Mouse (Mus musculus): ENCODE measurements around the gene Slit3. TPM values are rescaled to one million over a fixed set of nuclear protein-coding genes. Genes with fewer than 3 reads are reported as not detected.

Slit3 gene
- total and polyA plus RNA-seq, 2 experiments = 0.09 to 0.12 TPM

DNA sequence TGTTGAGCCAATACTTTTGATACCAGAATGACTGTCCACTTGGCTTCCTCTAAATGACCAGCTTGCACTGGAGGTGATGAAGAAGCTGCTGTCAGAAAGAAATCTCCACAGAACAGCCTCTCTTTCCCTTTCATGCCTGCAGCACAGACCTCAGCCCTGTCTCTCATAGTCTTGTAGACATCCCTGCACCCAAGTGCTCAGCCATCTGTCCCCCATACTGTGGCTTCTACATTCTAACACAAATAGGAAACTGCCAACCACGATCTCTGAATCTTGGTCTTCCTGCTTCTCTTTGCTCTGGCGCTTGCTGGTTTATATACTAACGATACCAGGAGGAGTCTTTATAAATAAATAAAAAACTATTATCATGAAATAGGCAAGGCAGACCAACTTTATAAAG lies 184.9 kb downstream of the Slit3 start:
- 89% methylated on average over 3 of the region's 3 CpGs for WGBS
- H3K79me2 ChIP-seq (ENCODE audit: control insufficient read depth, insufficient read depth, low read length) = no peaks in the 10 kb centered on the region
- TF ChIP-seq POLR2A (IDR thresholded peaks at IDR 0.05; ENCODE audit: extremely low read depth, insufficient read depth, low read length) (no peak), CTCF (IDR thresholded peaks at IDR 0.05; ENCODE audit: low read depth, low read length) (no peak)
- H3K9ac ChIP-seq (ENCODE audit: low read depth, low read length) = no peak overlapping the region
- no peaks in the 10 kb centered on the region for H3K27me3 ChIP-seq (ENCODE audit: control insufficient read depth, insufficient read depth, low read length)
- no peak overlapping the region for H3K4me3 ChIP-seq (ENCODE audit: insufficient read depth, low read depth, low read length)
- DNase-seq (ENCODE audit: extremely low read depth, low read depth, low spot score) = no peak
- H3K27ac ChIP-seq (replicated peaks; ENCODE audit: insufficient read depth, low read depth, low read length) = no peak overlapping the region
- no peaks in the 10 kb centered on the region for H3K4me1 ChIP-seq (ENCODE audit: control insufficient read depth, insufficient read depth, low read length)
- no peaks in the 10 kb centered on the region for H3K36me3 ChIP-seq (ENCODE audit: control insufficient read depth, insufficient read depth, low read length)

DNA sequence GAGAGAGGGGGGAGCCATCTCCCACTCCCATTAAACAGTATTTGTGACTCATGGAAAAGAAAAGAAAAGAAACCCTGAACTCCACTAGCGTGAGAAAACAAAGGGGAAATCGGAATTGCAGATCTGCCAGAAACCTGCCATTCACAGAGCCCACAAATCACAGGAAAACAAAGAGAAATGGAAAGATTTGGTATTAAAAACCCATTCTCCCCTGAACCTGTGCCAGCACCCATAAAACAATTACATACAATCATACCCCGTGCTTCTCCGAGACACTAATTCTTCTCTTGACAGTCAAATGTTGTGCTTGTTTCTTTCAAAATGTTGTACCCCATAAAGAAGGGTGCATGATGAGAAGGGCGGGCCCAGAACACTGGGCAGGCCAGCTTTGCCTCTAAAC lies 185.9 kb downstream of the Slit3 start:
- H3K27ac ChIP-seq (replicated peaks; ENCODE audit: insufficient read depth, low read depth, low read length) = no peak overlapping the region
- no peaks in the 10 kb centered on the region for H3K4me1 ChIP-seq (ENCODE audit: control insufficient read depth, insufficient read depth, low read length)
- no peaks in the 10 kb centered on the region for H3K27me3 ChIP-seq (ENCODE audit: control insufficient read depth, insufficient read depth, low read length)
- no peak overlapping the region for H3K4me3 ChIP-seq (ENCODE audit: insufficient read depth, low read depth, low read length)
- no peaks in the 10 kb centered on the region for H3K36me3 ChIP-seq (ENCODE audit: control insufficient read depth, insufficient read depth, low read length)
- H3K79me2 ChIP-seq (ENCODE audit: control insufficient read depth, insufficient read depth, low read length) = no peaks in the 10 kb centered on the region
- no peak for DNase-seq (ENCODE audit: extremely low read depth, low read depth, low spot score)
- TF ChIP-seq CTCF (IDR thresholded peaks at IDR 0.05; ENCODE audit: low read depth, low read length) (no peak), POLR2A (IDR thresholded peaks at IDR 0.05; ENCODE audit: extremely low read depth, insufficient read depth, low read length) (no peak)
- 96% methylated on average over 5 of the region's 5 CpGs for WGBS
- no peak overlapping the region for H3K9ac ChIP-seq (ENCODE audit: low read depth, low read length)

DNA sequence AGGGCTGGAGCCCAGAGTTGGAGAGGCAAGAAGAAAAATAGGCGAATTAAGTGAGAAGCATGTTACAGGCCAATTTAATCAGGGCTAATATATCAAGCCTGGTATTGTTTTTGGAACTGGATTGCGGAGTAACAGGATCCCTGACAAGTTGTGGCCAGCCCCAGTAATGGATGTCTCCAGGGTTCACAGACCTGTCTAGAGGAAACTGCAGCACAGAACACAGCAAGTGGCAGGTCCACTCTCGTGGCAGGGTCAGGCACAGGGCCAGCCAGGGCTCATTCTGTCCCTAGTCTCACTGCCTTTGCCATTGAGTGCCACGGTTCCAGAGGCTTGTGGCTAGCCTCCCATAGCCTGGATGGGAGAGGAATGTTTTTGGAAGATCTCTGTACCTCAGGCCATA lies 187.0 kb downstream of the Slit3 start:
- no peak for TF ChIP-seq POLR2A (IDR thresholded peaks at IDR 0.05; ENCODE audit: extremely low read depth, insufficient read depth, low read length)
- TF ChIP-seq CTCF (IDR thresholded peaks at IDR 0.05; ENCODE audit: low read depth, low read length) = no peak

DNA sequence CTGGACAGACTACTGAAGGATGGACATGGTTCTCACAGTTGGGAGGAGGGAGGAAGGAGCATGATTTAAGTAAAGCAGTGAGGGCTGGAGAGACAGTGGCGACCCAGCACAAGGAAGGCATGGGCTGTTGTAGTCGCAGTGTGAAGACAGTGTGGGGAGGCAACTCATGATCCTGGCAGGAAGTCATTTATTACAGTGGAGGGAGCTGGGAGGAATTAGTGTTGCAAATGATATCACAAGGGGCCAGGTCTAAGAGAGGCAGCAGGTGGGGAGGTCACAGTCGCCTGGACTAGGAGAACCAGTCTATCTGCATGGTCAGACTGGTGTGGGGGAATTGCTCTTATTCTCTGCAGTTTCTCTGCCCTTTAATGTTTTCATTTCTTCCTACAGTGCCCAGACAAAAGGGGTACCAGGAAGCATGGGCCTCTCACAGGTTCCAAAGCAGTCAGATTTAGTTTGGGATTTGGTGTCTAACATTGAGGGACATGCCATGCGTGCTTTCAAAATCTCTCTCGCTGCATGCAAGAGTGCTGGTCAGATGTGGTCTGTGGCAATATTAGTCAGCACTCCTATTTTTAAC lies 194.5 kb downstream of the Slit3 start:
- WGBS = 79% methylated on average over 5 of the region's 5 CpGs
- no peak for DNase-seq (ENCODE audit: extremely low read depth, low read depth, low spot score)
- Histone ChIP-seq H3K4me3 (ENCODE audit: insufficient read depth, low read depth, low read length) (no peak overlapping the region), H3K9ac (ENCODE audit: low read depth, low read length) (no peak overlapping the region), H3K36me3 (ENCODE audit: control insufficient read depth, insufficient read depth, low read length) (no peaks in the 10 kb centered on the region), H3K27me3 (ENCODE audit: control insufficient read depth, insufficient read depth, low read length) (no peaks in the 10 kb centered on the region), H3K4me1 (ENCODE audit: control insufficient read depth, insufficient read depth, low read length) (no peaks in the 10 kb centered on the region), H3K79me2 (ENCODE audit: control insufficient read depth, insufficient read depth, low read length) (no peaks in the 10 kb centered on the region), H3K27ac (replicated peaks; ENCODE audit: insufficient read depth, low read depth, low read length) (no peak overlapping the region)
- TF ChIP-seq POLR2A (IDR thresholded peaks at IDR 0.05; ENCODE audit: extremely low read depth, insufficient read depth, low read length) (no peak), CTCF (IDR thresholded peaks at IDR 0.05; ENCODE audit: low read depth, low read length) (no peak)

More for the DNA sequence above, 187.0 kb downstream of the Slit3 start:
- H3K9ac ChIP-seq (ENCODE audit: low read depth, low read length) = no peak overlapping the region
- DNase-seq (ENCODE audit: extremely low read depth, low read depth, low spot score) = no peak
- 87% methylated on average over 4 of the region's 4 CpGs for WGBS
- no peaks in the 10 kb centered on the region for H3K36me3 ChIP-seq (ENCODE audit: control insufficient read depth, insufficient read depth, low read length)
- no peak overlapping the region for H3K4me3 ChIP-seq (ENCODE audit: insufficient read depth, low read depth, low read length)
- H3K27ac ChIP-seq (replicated peaks; ENCODE audit: insufficient read depth, low read depth, low read length) = no peak overlapping the region
- no peaks in the 10 kb centered on the region for H3K4me1 ChIP-seq (ENCODE audit: control insufficient read depth, insufficient read depth, low read length)
- H3K79me2 ChIP-seq (ENCODE audit: control insufficient read depth, insufficient read depth, low read length) = no peaks in the 10 kb centered on the region
- no peaks in the 10 kb centered on the region for H3K27me3 ChIP-seq (ENCODE audit: control insufficient read depth, insufficient read depth, low read length)

DNA sequence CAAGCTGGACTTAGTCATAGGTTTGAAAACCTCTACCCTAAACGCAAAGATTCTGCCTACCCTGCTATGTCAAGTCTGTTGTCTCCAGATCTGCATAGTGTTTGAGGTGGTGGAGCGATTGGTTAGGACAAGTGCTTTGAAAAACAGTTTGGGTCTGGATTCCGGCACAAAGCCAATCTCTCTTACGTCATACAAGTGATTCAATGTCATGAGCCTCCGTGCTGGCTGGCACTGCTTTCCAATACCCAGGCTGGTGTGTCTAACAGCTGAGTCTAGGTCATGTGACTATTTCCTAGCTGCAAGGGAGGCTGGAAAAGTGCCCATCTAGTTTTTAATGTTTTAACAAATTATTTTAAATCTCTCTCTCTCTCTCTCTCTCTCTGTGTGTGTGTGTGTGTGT lies 196.2 kb downstream of the Slit3 start:
- peak; percentile 7 for DNase-seq (ENCODE audit: extremely low read depth, low read depth, low spot score)
- no peak overlapping the region for H3K4me3 ChIP-seq (ENCODE audit: insufficient read depth, low read depth, low read length)
- H3K27ac ChIP-seq (replicated peaks; ENCODE audit: insufficient read depth, low read depth, low read length) = no peak overlapping the region
- H3K79me2 ChIP-seq (ENCODE audit: control insufficient read depth, insufficient read depth, low read length) = no peaks in the 10 kb centered on the region
- no peaks in the 10 kb centered on the region for H3K4me1 ChIP-seq (ENCODE audit: control insufficient read depth, insufficient read depth, low read length)
- WGBS = 63% methylated on average over 5 of the region's 5 CpGs
- no peak overlapping the region for H3K9ac ChIP-seq (ENCODE audit: low read depth, low read length)
- TF ChIP-seq POLR2A (IDR thresholded peaks at IDR 0.05; ENCODE audit: extremely low read depth, insufficient read depth, low read length) (no peak), CTCF (IDR thresholded peaks at IDR 0.05; ENCODE audit: low read depth, low read length) (no peak)
- no peaks in the 10 kb centered on the region for H3K27me3 ChIP-seq (ENCODE audit: control insufficient read depth, insufficient read depth, low read length)
- H3K36me3 ChIP-seq (ENCODE audit: control insufficient read depth, insufficient read depth, low read length) = no peaks in the 10 kb centered on the region

DNA sequence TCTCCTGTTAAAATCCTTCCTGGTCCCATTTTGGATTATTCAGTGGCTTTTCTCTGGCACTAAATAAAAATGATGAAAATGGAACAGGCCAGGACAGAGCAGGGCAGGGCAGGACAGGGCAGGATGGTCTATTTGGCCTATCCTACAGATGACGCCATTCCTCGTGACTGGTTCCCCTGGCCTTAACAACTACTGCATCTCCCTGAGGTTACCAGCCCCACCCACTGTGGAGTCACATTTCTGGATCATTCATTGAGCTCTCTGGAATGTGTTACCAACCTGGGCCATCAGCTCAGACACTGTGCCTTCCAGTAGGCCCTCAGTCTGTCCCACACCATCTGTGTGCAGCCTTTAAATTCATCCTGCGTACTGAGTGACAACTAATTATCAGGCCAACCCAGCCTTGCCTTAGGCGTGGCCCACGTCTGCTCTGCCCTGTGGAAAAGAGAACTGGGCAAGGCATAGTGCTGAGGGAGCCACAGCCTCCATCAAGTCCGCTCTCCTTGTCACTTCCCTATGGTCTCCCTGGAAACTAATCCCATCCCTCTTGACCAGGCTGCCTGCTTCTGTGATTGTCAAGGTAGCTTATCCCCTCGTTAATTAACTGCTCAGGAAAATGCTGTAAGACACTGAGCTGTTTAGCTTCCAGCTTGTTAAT lies 196.9 kb downstream of the Slit3 start:
- Histone ChIP-seq H3K9ac (ENCODE audit: low read depth, low read length) (no peak overlapping the region), H3K4me1 (ENCODE audit: control insufficient read depth, insufficient read depth, low read length) (no peaks in the 10 kb centered on the region), H3K4me3 (ENCODE audit: insufficient read depth, low read depth, low read length) (no peak overlapping the region), H3K36me3 (ENCODE audit: control insufficient read depth, insufficient read depth, low read length) (no peaks in the 10 kb centered on the region), H3K79me2 (ENCODE audit: control insufficient read depth, insufficient read depth, low read length) (no peaks in the 10 kb centered on the region), H3K27ac (replicated peaks; ENCODE audit: insufficient read depth, low read depth, low read length) (no peak overlapping the region), H3K27me3 (ENCODE audit: control insufficient read depth, insufficient read depth, low read length) (no peaks in the 10 kb centered on the region)
- no peak for TF ChIP-seq POLR2A (IDR thresholded peaks at IDR 0.05; ENCODE audit: extremely low read depth, insufficient read depth, low read length)
- no peak for TF ChIP-seq CTCF (IDR thresholded peaks at IDR 0.05; ENCODE audit: low read depth, low read length)
- no peak for DNase-seq (ENCODE audit: extremely low read depth, low read depth, low spot score)
- 93% methylated on average over 7 of the region's 7 CpGs for WGBS
